Mouse (Mus musculus) bone marrow, adult 2 months (tissue): ENCODE data around the gene Cdk17.

Experiments used
- CTCF ChIP-seq: fragments of 200-500 bp; IDR thresholded peaks from 2 replicates; pipeline ENCODE4 v1.5.1; 2011; ENCODE audit warnings: low read length, control low read depth; ENCODE audit not compliant: control insufficient read depth, insufficient read depth
- POLR2A ChIP-seq: fragments of 200-500 bp; IDR thresholded peaks from 2 replicates; pipeline ENCODE4 v1.6.1; 2011; ENCODE audit warnings: low read depth, mild to moderate bottlenecking, control low read depth, low read length, borderline replicate concordance; ENCODE audit not compliant: control insufficient read depth

DNA sequence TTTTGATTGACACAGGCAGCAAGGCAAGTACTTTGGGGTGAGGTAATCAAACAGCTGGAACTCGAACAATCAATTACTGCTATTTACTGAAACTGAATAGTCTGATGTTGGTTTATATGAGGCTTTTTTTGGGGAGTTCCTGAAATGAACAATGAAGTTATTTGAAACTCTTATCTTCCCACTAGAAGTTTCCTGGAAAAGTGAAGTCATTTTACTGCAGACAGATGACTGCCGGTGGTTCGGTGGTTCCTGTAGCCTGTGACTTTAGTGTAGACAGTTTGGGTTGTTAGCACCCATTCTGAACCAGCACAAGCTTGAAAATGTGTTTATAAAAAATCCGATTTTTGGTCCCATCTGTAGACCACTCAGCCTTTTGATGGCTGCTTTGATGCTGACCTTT is 17.2 kb downstream of the Cdk17 start:
- no peak for TF ChIP-seq CTCF
- TF ChIP-seq POLR2A, result no peak
